Mouse (Mus musculus): ENCODE measurements at regions not wholly inside any gene's neighbourhood (a gene's known extent, or its start where the extent isn't known, plus 50 kb on each side); places are given as distances from the start of the nearest gene placed in this dataset.

- no peak for ATAC-seq (replicated peaks; ENCODE audit: poor library complexity, severe bottlenecking)
Observed at GRCm38 (mm10) chr16:76191135-76191534, 169.1 kb upstream of the Samsn1 start.

GRCm38 (mm10) chr16:76183556-76183955, 161.5 kb upstream of the Samsn1 start:
- no peak for ATAC-seq (replicated peaks; ENCODE audit: poor library complexity, severe bottlenecking)

DNA sequence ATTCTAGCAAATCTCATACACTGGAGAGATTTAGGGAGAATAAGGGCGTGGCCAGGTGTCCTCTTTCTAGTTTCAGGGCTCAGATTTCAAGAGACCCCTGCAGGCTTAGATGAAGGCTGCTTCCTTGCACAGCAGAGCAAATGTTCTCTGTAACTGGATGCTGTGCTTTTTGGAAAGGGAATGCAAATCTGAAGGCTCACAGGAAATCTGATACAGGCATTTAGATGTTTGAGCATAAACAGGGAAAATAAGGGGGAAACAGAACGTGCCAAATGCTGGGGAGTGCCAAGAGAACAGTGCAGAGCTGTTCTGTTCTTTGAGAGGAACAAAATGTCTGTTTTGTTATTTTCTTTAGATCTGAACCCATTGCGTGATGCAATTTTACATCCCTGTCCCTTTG, 161.0 kb upstream of the Samsn1 start:
- ATAC-seq (replicated peaks; ENCODE audit: poor library complexity, severe bottlenecking) = no peak

GRCm38 (mm10) chr16:76181596-76181995, 159.5 kb upstream of the Samsn1 start:
- ATAC-seq (replicated peaks; ENCODE audit: poor library complexity, severe bottlenecking) = no peak

DNA sequence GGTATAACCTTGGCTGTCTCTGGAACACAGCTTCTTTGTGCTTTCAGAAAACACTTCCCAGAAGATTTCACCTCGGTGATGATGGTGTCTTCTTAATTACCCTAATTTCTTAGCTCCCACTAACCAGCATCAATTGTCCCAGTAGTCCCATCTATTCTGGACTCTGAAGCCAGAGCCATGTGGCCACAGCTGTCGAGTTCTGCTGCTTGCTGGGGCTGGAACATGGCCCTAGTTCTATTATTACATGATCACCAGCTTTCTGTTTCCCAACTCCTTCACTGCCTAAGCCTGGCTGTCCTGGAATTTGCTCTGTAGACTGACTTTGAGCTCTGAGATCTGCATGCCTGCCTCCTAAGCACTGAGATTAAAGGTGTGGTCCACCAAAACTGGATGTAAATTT, 145.6 kb upstream of the Samsn1 start:
- ATAC-seq (replicated peaks; ENCODE audit: poor library complexity, severe bottlenecking) = no peak

GRCm38 (mm10) chr16:76160879-76161278, 138.8 kb upstream of the Samsn1 start:
- ATAC-seq (replicated peaks; ENCODE audit: poor library complexity, severe bottlenecking) = no peak

DNA sequence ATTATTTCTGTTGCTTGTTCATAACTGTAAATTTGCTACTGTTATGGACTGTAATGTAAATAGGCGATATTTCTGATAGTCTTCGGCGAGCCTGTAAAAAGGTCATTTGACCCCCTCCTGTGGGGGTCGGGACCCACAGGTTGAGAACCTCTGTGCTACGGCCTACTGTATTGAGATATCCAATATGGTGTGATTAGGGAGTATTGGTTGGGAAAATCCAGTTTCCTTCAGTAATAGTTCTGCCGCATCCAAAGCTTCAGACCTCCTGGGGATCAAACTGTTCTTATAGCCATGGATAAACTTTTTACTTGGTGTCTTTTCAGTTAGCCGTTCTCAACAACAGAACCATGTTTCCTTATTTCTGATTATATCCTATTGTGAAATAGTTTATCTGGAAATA, 136.5 kb upstream of the Samsn1 start:
- no peak for ATAC-seq (replicated peaks; ENCODE audit: poor library complexity, severe bottlenecking)

DNA sequence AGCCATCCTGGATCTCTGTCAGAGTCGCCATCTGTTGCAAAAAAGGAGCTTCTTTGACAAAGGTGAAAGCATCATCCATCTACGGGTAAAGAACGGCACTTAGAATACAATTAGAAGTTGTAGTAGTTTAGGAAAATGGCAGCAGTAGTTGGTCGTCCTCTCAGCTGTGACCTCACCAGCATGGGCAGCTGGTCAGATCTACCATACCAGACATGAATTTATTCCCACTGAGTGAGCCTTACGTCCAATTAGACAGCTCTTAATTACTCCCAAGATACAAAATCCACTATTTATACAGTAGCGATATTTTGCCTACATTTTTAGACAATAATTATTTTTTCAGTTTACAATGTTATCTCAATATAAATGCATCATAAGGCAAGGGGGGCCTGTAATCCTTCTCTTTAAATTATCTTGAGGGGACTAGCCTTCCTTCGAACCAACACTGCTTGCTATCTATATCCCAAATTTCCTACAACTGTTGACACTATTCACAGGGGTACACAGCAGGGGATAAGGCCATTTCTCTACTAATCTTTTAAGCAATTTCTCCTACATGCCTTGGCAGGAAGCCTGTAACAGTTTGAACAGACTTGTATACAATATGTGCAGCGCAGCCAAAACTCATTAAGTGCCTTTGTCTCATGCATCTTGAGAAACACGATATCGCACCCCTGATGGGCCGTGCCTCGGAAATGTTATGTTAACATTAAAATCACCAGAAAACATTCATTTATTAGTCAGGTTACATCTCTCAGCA, 131.9 kb upstream of the Samsn1 start:
- ATAC-seq (replicated peaks; ENCODE audit: poor library complexity, severe bottlenecking) = no peak

- ATAC-seq (replicated peaks; ENCODE audit: poor library complexity, severe bottlenecking) = no peak
Observed at GRCm38 (mm10) chr16:76149581-76149980, 127.5 kb upstream of the Samsn1 start.

DNA sequence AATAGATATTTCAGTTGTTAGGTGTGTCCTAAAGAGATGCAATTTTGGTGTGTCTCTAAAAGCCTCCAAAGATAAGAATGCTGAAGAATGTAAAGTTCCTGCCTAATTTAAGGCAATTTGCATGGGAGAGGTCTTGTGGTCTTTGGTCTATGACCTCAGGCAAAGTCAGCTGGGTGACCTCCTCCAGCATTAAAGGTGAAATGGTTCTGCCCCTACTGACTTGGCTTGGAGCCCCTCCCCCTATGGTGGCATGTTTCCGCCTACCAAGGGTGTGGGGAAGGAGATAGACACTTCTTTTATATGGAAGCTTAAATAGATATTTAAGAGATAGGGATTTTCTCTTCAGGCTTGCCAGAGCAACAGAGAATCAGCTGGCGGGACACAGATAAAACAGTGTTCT, 111.8 kb upstream of the Samsn1 start:
- no peak for ATAC-seq (replicated peaks; ENCODE audit: poor library complexity, severe bottlenecking)

GRCm38 (mm10) chr16:76130486-76130885, 108.4 kb upstream of the Samsn1 start:
- ATAC-seq (replicated peaks; ENCODE audit: poor library complexity, severe bottlenecking) = no peak

DNA sequence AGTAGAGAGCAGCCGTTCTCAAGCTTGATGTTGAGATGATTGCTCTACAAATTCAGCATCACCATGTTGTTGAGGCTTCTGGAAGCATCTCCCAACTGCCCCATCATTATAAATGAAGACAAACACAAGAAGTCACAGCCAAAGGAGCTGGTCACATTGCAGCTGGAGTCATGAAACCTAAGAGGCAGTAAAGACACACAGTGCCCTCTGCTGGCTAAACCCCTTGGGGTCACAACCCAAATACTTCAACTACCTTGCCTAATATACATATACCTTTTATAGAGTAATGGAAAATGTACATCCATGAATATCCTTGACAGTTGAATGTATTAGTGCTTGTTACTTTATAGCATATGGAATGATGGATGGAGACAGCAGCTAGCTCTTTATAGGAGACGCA, 107.9 kb upstream of the Samsn1 start:
- peak; percentile 92 for ATAC-seq (replicated peaks; ENCODE audit: poor library complexity, severe bottlenecking)

GRCm38 (mm10) chr16:76123021-76123384, 100.9 kb upstream of the Samsn1 start:
- ATAC-seq (replicated peaks; ENCODE audit: poor library complexity, severe bottlenecking) = peak; percentile 20; the same call in 1 of the 2 replicates

DNA sequence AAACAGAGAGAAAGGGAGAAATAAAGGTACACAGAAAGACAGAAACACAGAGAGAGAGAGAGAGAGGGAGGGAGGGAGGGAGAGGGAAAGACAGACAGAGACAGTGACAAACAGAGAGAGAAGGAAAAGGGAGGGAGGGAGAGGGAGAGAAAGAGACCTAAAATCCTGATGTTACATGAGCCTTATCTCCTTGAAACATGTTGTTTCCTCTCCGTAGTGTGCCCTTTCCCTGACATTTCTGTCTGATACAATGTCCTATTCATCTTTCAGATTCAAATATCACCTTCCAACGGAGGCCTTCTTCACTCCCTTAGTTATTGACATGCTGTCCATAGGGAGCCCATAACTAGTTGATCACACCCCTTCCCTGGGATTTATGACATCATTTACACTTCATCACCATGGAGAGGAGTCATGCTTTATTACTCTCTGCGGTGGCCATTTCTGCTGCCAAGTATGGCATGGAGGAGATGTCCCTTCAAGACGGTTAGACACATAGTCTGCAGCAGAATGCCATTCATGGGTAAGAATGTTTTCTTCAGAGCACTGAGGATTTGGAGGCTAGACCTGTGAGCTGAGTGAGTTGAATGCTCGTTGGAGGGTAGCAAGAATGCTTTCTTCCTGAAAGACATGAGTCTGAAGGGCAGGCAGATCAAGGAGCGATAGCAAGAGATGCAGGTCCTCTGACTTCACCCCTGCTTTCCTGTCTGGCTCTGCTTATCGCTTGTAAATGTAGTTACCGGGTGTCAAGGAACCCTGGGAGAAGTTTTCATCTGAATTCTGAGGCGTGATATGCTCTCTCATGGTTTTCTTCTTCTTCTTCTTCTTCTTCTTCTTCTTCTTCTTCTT, 100.3 kb upstream of the Samsn1 start:
- no peak for ATAC-seq (replicated peaks; ENCODE audit: poor library complexity, severe bottlenecking)

GRCm38 (mm10) chr16:76120712-76121111, 98.6 kb upstream of the Samsn1 start:
- no peak for ATAC-seq (replicated peaks; ENCODE audit: poor library complexity, severe bottlenecking)

DNA sequence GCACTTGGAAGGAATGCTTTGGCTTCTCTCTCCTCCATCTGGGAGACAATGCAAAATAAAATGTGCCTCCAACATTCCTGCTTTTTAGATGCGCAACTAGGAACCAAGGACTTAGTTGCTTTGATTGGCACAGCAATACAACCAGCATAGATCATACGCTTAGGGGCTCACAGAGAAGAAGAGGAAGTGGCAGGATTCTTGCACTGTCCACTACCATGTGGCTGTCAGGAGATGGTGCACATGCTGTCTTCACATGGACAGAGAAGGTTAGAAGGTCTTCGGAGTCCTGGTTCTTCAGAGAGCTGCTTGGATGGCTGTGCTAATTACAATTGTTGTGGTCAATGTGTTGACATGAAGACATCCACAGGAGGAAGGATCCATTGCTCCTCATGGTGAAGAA, 88.3 kb upstream of the Samsn1 start:
- ATAC-seq (replicated peaks; ENCODE audit: poor library complexity, severe bottlenecking) = peak; percentile 91

- no peak for ATAC-seq (replicated peaks; ENCODE audit: poor library complexity, severe bottlenecking)
Observed at GRCm38 (mm10) chr16:76108464-76108863, 86.4 kb upstream of the Samsn1 start.

GRCm38 (mm10) chr16:76104673-76105072, 82.6 kb upstream of the Samsn1 start:
- ATAC-seq (replicated peaks; ENCODE audit: poor library complexity, severe bottlenecking) = no peak

DNA sequence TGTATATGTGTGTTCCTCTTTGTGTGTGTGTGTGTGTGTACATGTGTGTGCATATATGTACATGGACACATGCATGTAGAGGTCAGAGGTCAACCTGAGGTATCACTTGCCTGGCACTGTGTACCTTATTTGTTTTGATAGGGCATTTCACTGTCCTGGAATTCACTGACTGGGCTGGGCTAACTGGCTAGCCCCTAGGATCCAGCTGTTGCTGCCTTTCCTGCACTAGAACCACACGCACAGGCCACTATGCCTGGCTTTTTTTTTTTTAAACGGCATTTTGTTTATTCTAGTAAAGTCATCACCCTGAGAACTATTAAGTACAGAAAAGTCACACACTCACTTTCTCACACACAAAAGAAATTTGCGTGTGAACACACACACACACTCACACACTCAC, 79.7 kb upstream of the Samsn1 start:
- no peak for ATAC-seq (replicated peaks; ENCODE audit: poor library complexity, severe bottlenecking)

GRCm38 (mm10) chr16:76097808-76098207, 75.7 kb upstream of the Samsn1 start:
- no peak for ATAC-seq (replicated peaks; ENCODE audit: poor library complexity, severe bottlenecking)

GRCm38 (mm10) chr16:76096363-76096762, 74.3 kb upstream of the Samsn1 start:
- no peak for ATAC-seq (replicated peaks; ENCODE audit: poor library complexity, severe bottlenecking)

GRCm38 (mm10) chr16:76085363-76085762, 63.3 kb upstream of the Samsn1 start:
- no peak for ATAC-seq (replicated peaks; ENCODE audit: poor library complexity, severe bottlenecking)
